Mouse (Mus musculus): ENCODE data around the gene Dock9. TPM values are rescaled to one million over a fixed set of nuclear protein-coding genes. Genes with fewer than 3 reads are reported as not detected.

Gene Dock9
- total and polyA plus RNA-seq, 3 experiments, result 9.3 to 12.2 (median 10.3) TPM

DNA sequence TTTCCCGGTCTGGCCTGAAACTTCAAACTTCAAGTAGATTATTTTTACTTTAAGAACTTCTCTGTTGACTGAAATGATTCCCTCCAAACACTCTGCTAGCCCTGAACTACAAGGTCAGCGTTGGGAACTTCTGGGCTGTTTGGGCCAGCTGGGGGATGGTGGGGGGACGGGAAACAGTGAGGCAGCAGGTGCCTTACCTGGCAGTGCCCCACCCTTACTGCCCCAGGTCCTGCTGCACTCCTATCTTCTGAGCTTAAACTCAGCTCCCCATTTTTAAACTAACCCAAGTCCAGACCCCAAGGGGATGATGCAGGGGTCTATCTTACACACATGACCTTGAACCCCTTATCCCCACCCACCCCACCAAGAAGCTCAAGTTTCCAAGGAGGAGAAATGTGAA, 122.5 kb downstream of the Dock9 start:
- Histone ChIP-seq H3K79me2 (replicated peaks; ENCODE audit: control insufficient read depth, extremely low read depth, insufficient read depth, poor library complexity, severe bottlenecking) (no peaks in the 10 kb centered on the region), H3K9me3 (replicated peaks; ENCODE audit: low read length) (no peaks in the 10 kb centered on the region), H3K4me1 (ENCODE audit: control insufficient read depth in 1 of 2, insufficient read depth in 2 of 2) (peaks cover 0 to 5% of the 10 kb centered on the region in 2 experiments; a peak in 2 of 4 replicates), H3K4me3 (replicated peaks in 1 of 3; ENCODE audit: low read depth in 2 of 3, low read length in 2 of 3, poor library complexity in 1 of 3) (no peak overlapping the region), H3K36me3 (replicated peaks in 1 of 2; ENCODE audit: control insufficient read depth in 1 of 2, insufficient read depth in 1 of 2, low read length in 1 of 2) (peaks cover 0 to 17% of the 10 kb centered on the region in 2 experiments), H3K27me3 (replicated peaks) (no peaks in the 10 kb centered on the region), H3K9ac (ENCODE audit: insufficient read depth, low read depth) (no peak overlapping the region), H3K4me2 (ENCODE audit: insufficient read depth, low read depth, poor library complexity, severe bottlenecking) (no peak overlapping the region), H3K27ac (ENCODE audit: insufficient read depth, low read depth) (no peak overlapping the region)
- DNase-seq (ENCODE audit: extremely low read depth), result no peak
- dilution Hi-C loops (cut with MboI; ENCODE audit: extremely low pct_ligation_motif_present, extremely low pct_unique_long_range_greater_than_20kb, low sequenced_read_pairs), result no loop called here
- TF ChIP-seq TBP (conservative IDR thresholded peaks at IDR 0.05; ENCODE audit: low read depth, low read length) (no peak), SMC3 (IDR thresholded peaks at IDR 0.05; ENCODE audit: low read depth, low read length) (no peak), KAT2A (IDR thresholded peaks at IDR 0.05; ENCODE audit: insufficient replicate concordance, low read length) (no peak), MAX (IDR thresholded peaks at IDR 0.05; ENCODE audit: low read length) (no peak), PAX5 (IDR thresholded peaks at IDR 0.05; ENCODE audit: low read length) (no peak), MAFK (IDR thresholded peaks at IDR 0.05; ENCODE audit: insufficient replicate concordance, low read length) (no peak), CHD2 (IDR thresholded peaks at IDR 0.05; ENCODE audit: low read length) (no peak), MYC (IDR thresholded peaks at IDR 0.05; ENCODE audit: low read depth, low read length) (no peak), ZNF384 (IDR thresholded peaks at IDR 0.05; ENCODE audit: low read depth, low read length) (no peak), USF1 (IDR thresholded peaks at IDR 0.05; ENCODE audit: low read depth, low read length) (no peak), NELFE (IDR thresholded peaks at IDR 0.05; ENCODE audit: low read depth, low read length) (no peak), POLR2A (IDR thresholded peaks at IDR 0.05; ENCODE audit: low read depth, low read length) (no peak), MXI1 (IDR thresholded peaks at IDR 0.05; ENCODE audit: low read depth, low read length) (no peak), JUND (conservative IDR thresholded peaks at IDR 0.05; ENCODE audit: low read depth, low read length) (no peak), IRF4 (IDR thresholded peaks at IDR 0.05; ENCODE audit: low read depth, low read length) (no peak), NRF1 (IDR thresholded peaks at IDR 0.05; ENCODE audit: low read depth, low read length) (no peak), ELF1 (IDR thresholded peaks at IDR 0.05; ENCODE audit: low read depth, low read length) (no peak), SIN3A (IDR thresholded peaks at IDR 0.05; ENCODE audit: low read length) (no peak), USF2 (conservative IDR thresholded peaks at IDR 0.05; ENCODE audit: low read depth, low read length) (no peak), ZKSCAN1 (IDR thresholded peaks at IDR 0.05; ENCODE audit: borderline replicate concordance, low read depth, low read length) (no peak)
- in situ Hi-C loops (cut with MboI; ENCODE audit: low pct_ligation_motif_present, low pct_unique_long_range_greater_than_20kb, low sequenced_read_pairs), result no loop called here

GRCm38 (mm10) chr14:121670016-121670415, 127.6 kb downstream of the Dock9 start:
- Histone ChIP-seq H3K4me2 (ENCODE audit: insufficient read depth, low read depth, poor library complexity, severe bottlenecking) (no peak overlapping the region), H3K4me1 (ENCODE audit: control insufficient read depth in 1 of 2, insufficient read depth in 2 of 2) (peaks cover 0 to 5% of the 10 kb centered on the region in 2 experiments; a peak in 2 of 4 replicates), H3K4me3 (replicated peaks in 1 of 3; ENCODE audit: low read depth in 2 of 3, low read length in 2 of 3, poor library complexity in 1 of 3) (no peak overlapping the region), H3K36me3 (replicated peaks in 1 of 2; ENCODE audit: control insufficient read depth in 1 of 2, insufficient read depth in 1 of 2, low read length in 1 of 2) (peaks cover 0 to 9% of the 10 kb centered on the region in 2 experiments), H3K9me3 (replicated peaks; ENCODE audit: low read length) (peaks cover 3% of the 10 kb centered on the region), H3K9ac (ENCODE audit: insufficient read depth, low read depth) (no peak overlapping the region), H3K27ac (ENCODE audit: insufficient read depth, low read depth) (no peak overlapping the region), H3K27me3 (replicated peaks) (no peaks in the 10 kb centered on the region), H3K79me2 (replicated peaks; ENCODE audit: control insufficient read depth, extremely low read depth, insufficient read depth, poor library complexity, severe bottlenecking) (no peaks in the 10 kb centered on the region)
- dilution Hi-C loops (cut with MboI; ENCODE audit: extremely low pct_ligation_motif_present, extremely low pct_unique_long_range_greater_than_20kb, low sequenced_read_pairs), result no loop called here
- TF ChIP-seq ZMIZ1 (IDR thresholded peaks at IDR 0.05; ENCODE audit: low read depth, low read length) (no peak), IRF4 (IDR thresholded peaks at IDR 0.05; ENCODE audit: low read depth, low read length) (no peak), SIN3A (IDR thresholded peaks at IDR 0.05; ENCODE audit: low read length) (no peak), SMC3 (IDR thresholded peaks at IDR 0.05; ENCODE audit: low read depth, low read length) (no peak), UBTF (IDR thresholded peaks at IDR 0.05; ENCODE audit: low read depth, low read length) (no peak), NELFE (IDR thresholded peaks at IDR 0.05; ENCODE audit: low read depth, low read length) (no peak), ELF1 (IDR thresholded peaks at IDR 0.05; ENCODE audit: low read depth, low read length) (no peak), CHD1 (IDR thresholded peaks at IDR 0.05; ENCODE audit: low read depth, low read length) (no peak), USF2 (conservative IDR thresholded peaks at IDR 0.05; ENCODE audit: low read depth, low read length) (no peak), USF1 (IDR thresholded peaks at IDR 0.05; ENCODE audit: low read depth, low read length) (no peak), POLR2AphosphoS2 (IDR thresholded peaks at IDR 0.05; ENCODE audit: low read depth, low read length) (no peak)
- in situ Hi-C loops (cut with MboI; ENCODE audit: low pct_ligation_motif_present, low pct_unique_long_range_greater_than_20kb, low sequenced_read_pairs), result no loop called here
- DNase-seq (ENCODE audit: extremely low read depth), result no peak

Data from CH12.LX (cell line).